Mouse (Mus musculus): ENCODE results near the gene Cobl.

GRCm38 (mm10) chr11:12473625-12474298 is 9.0 kb upstream of the Cobl start:
- TF ChIP-seq CTCF (IDR thresholded peaks at IDR 0.05; ENCODE audit: insufficient read depth, low read length) (no peak), POLR2A (IDR thresholded peaks at IDR 0.05; ENCODE audit: borderline replicate concordance, extremely low read depth, low read depth, low read length) (no peak)
